Mouse (Mus musculus) lung, postnatal 0 days (tissue): ENCODE measurements around the gene Cbx3.

Source experiments
- CTCF ChIP-seq: IDR thresholded peaks from 2 replicates; pipeline ENCODE4 v1.5.1; 2016; ENCODE audit warnings: antibody characterized with exemption, mild to moderate bottlenecking
- EP300 ChIP-seq: IDR thresholded peaks from 2 replicates; pipeline ENCODE4 v1.6.1; 2016; ENCODE audit warnings: antibody characterized with exemption, mild to moderate bottlenecking, control low read depth

DNA sequence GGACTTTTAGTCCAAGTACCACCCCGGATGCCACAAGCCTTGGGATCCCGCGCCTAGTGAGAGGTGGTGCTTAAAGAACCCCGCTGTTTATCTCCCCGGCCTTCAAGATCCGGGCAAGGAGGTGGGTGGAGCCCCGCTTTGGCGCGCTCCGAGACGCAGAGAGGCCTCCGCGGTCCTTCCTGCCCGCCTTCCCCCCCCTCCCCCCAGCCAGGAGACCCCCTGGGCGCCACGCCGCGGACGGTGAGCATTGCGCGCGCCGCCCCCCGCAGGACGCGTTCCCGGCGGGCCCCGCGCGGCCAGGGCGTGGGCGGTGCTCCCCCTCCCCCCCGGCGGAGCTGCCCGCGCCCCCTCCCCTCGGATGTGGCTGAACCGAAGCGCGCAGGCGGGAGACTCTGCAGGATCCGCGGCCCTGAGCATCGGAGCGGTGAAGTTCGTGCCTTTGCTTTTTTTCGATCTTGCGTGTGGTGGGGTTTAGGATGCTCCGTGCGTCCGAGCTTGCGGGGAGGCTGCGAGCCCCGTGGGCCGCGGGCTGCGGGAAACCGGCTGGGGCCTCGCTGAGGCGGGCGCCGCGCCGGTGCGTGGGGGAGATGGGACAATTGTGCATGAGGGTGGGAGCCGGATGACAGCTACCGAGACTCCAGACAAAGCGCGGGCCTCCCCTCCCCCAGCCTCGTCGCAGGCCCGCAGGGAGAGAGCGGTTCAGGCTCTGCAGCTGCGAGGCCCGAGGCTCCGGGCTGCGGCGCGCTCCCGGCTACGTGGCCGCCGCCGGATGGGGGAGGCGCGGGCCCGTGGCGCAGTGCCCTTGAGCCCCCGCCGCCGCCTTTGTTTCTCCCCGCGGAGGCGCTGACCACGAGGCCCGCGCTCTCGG is at the start of gene Cbx3:
- no peak for TF ChIP-seq CTCF
- no peak for TF ChIP-seq EP300
